Mouse (Mus musculus) induced T-regulatory cell, adult 2 months (primary cell): Measurements from ENCODE around the gene Olfr60.
A peak's percentile ranks its signal among the peaks of the same experiment; 100 is the strongest.

Experiments
- DNase-seq: peaks from one replicate; pipeline ENCODE4 v3.0.0-alpha.2; 2012; ENCODE audit warnings: low read depth

The Olfr60 gene

GRCm38 (mm10) chr7:140361571-140361970 is at the start of gene Olfr60:
Gene Olfr60, minus strand, starts transcription at chr7:140361671.
- no peak for DNase-seq

GRCm38 (mm10) chr7:140402818-140403217 is 41.3 kb upstream of the Olfr60 start, which contains the start of gene Olfr531:
Gene Olfr531, minus strand, starts transcription at chr7:140402918.
- DNase-seq, result no peak

DNA sequence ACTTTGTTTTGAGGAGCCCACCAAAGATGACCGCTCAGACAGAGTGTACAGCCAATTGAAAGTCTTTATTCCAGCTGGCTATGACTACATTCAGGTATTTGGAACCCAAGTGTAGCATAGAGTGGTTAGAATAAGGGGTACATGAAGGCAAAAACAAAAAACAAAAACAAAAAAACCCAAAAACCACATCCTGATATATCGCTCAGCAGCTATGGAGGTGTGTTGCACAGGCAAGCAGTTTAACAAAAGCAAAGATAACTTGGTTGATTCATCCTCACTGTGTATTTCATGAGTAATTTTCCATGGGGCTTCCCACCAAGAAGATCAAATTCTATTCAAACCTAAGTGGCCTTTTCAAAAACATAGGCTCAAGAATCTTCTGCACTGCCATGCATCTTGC is 15.4 kb upstream of the Olfr60 start:
- peak; percentile 75 for DNase-seq

DNA sequence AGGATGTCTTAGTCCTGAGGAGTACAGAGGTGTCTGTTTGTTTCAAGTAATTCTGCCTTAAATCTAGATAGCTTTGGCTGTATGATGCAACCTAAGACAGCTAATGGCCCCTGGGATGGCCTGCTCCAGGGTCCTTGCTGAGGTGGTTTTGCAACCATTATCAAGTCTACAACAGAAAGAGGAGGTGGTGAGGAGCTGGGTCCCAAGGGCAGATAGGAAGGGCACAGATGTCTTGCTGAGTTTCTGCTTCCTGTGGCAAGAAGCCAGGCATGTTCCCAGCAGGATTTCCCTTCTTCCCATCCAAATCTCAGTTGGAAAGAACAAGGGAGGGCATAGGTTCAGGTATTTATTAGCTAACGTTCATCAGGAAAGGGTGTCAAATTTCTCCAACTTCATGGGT is 14.8 kb upstream of the Olfr60 start, which contains the start of gene Olfr530:
Gene Olfr530, minus strand, starts transcription at position 101 of the 400 bp plus-strand sequence.
- DNase-seq, result no peak

- DNase-seq, result peak; percentile 71
Observed at GRCm38 (mm10) chr7:140374300-140374699, 12.8 kb upstream of the Olfr60 start.

DNA sequence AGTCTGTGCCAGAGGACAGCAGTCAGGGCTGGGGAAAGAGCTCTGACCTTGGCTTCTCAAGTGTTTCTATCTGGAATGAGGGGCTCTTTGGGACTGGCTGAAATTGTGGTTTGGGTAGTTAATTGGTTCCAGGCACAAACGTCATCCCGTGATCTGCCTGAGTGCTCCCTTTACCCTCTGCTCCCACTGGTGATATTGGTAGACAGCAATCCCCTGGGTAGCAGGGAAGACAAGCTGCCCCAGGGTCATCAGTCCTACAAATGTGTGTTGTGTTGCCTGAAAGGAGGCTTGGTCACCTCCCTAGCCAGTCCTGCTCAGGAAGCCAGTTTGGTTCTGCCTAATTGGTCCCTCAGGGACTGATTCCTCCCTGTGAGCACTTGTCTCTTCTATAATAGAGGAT is 27.8 kb downstream of the Olfr60 start, which contains the start of gene Olfr527:
Gene Olfr527, plus strand, starts transcription at position 301 of the 400 bp plus-strand sequence.
- no peak for DNase-seq

DNA sequence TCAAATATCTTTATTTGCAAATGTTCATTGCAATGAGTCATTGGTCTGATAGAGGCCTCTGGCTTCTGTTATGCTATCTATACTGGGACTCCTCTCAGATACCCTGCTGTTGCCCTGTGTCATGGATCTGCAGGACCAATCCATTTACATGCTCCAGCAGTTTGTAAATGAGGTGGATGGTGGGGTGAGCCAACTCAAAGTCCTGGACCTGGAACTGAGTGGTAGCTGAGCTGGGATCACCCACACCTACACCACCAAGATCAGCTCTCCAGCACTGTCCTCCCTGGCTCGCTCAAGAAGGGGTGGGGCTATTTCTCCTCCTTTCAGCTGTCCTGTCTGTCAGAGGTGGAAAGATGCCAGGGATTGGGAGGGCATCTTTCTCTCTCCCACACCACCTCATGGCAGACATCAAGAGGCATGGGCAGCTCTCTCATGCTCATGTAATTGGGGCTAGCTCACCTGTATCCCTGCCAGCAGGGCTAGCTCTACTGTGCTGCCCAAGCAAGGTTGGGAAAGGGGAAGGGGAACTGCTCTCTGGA is 31.6 kb downstream of the Olfr60 start:
- no peak for DNase-seq

- DNase-seq, result peak; percentile 82
Observed at GRCm38 (mm10) chr7:140321135-140321534, 40.3 kb downstream of the Olfr60 start.

GRCm38 (mm10) chr7:140320558-140320957 is 40.9 kb downstream of the Olfr60 start, which contains the start of gene Olfr525:
Gene Olfr525, plus strand, starts transcription at chr7:140320858.
- DNase-seq, result peak; percentile 49

GRCm38 (mm10) chr7:140319861-140320385 is 41.5 kb downstream of the Olfr60 start:
- DNase-seq, result no peak

DNA sequence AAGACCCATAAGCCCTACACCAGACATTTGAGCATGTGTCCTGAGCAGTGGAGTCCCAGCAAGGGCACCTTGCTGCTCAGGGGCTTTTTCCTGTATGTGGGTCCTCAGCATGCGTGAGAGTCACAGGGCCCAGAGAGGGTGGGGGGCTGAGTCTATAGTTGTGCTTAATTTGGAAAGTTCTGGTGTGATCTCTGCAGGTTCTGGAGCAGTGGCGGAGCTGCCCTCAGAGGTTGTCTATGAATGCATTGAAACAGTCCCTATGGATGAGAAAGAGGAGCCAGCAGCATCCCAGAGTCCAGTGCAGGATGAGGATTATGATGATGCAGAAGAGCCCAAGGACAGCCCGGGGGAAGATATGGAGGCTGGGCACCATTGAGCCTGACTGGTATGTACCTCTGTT is 62.1 kb downstream of the Olfr60 start:
- no peak for DNase-seq

DNA sequence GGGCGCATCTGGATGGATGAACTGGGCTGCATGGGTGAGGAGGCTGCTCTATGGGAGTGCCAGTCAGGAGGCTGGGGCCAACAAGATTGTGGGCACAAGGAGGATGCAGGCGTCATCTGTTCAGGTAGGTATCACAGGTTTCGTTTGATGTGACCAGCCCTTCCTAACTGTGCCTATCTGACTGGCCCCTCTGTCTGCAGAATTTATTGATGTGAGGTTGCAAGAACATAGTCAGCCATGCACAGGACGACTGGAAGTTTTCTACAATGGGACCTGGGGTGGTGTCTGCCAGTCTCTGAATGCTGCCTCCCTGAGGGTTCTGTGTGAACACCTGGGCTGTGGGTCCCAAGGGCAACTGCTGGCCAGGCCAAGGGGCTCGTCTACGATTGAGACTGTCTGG is 64.6 kb downstream of the Olfr60 start:
- DNase-seq, result no peak

GRCm38 (mm10) chr7:140295746-140296145 is 65.7 kb downstream of the Olfr60 start:
- DNase-seq, result no peak
